Mouse (Mus musculus): Measurements from ENCODE around the gene Rapgef6.

The Rapgef6 gene

GRCm38 (mm10) chr11:54522529-54523430 lies at the start of gene Rapgef6:
Rapgef6 (plus strand) TSS chr11:54522847.
- DNase-seq (ENCODE audit: low spot score) = peak; percentile 96

GRCm38 (mm10) chr11:54478414-54478813 lies 44.2 kb upstream of the Rapgef6 start:
- no peak for DNase-seq (ENCODE audit: low spot score)

GRCm38 (mm10) chr11:54486041-54486440 lies 36.6 kb upstream of the Rapgef6 start:
- no peak for DNase-seq (ENCODE audit: low spot score)

GRCm38 (mm10) chr11:54491946-54492558 lies 30.6 kb upstream of the Rapgef6 start:
- DNase-seq (ENCODE audit: low spot score) = no peak

GRCm38 (mm10) chr11:54492559-54492958 lies 30.1 kb upstream of the Rapgef6 start:
- no peak for DNase-seq (ENCODE audit: low spot score)

- DNase-seq (ENCODE audit: low spot score) = no peak
These were observed 22.8 kb upstream of the Rapgef6 start for GRCm38 (mm10) chr11:54499838-54500237.

- no peak for DNase-seq (ENCODE audit: low spot score)
These were observed 20.0 kb upstream of the Rapgef6 start for GRCm38 (mm10) chr11:54502546-54503245.

GRCm38 (mm10) chr11:54513584-54513983 lies 9.1 kb upstream of the Rapgef6 start:
- DNase-seq (ENCODE audit: low spot score) = no peak

- no peak for DNase-seq (ENCODE audit: low spot score)
These were observed 619 bp upstream of the Rapgef6 start for GRCm38 (mm10) chr11:54521927-54522528.

GRCm38 (mm10) chr11:54523431-54524001 lies 869 bp downstream of the Rapgef6 start:
- no peak for DNase-seq (ENCODE audit: low spot score)

- DNase-seq (ENCODE audit: low spot score) = no peak
These were observed 5.4 kb downstream of the Rapgef6 start for GRCm38 (mm10) chr11:54528002-54528401.

GRCm38 (mm10) chr11:54530391-54530790 lies 7.7 kb downstream of the Rapgef6 start:
- peak; percentile 33 for DNase-seq (ENCODE audit: low spot score)

- no peak for DNase-seq (ENCODE audit: low spot score)
These were observed 8.3 kb downstream of the Rapgef6 start for GRCm38 (mm10) chr11:54530916-54531315.

- no peak for DNase-seq (ENCODE audit: low spot score)
These were observed 11.2 kb downstream of the Rapgef6 start for GRCm38 (mm10) chr11:54533834-54534233.

GRCm38 (mm10) chr11:54534871-54535270 lies 12.2 kb downstream of the Rapgef6 start:
- peak; percentile 13 for DNase-seq (ENCODE audit: low spot score)

- DNase-seq (ENCODE audit: low spot score) = no peak
These were observed 16.4 kb downstream of the Rapgef6 start for GRCm38 (mm10) chr11:54539031-54539430.

- no peak for DNase-seq (ENCODE audit: low spot score)
These were observed 16.8 kb downstream of the Rapgef6 start for GRCm38 (mm10) chr11:54539486-54539885.

- DNase-seq (ENCODE audit: low spot score) = no peak
These were observed 17.7 kb downstream of the Rapgef6 start for GRCm38 (mm10) chr11:54540328-54540727.

- DNase-seq (ENCODE audit: low spot score) = no peak
These were observed 19.8 kb downstream of the Rapgef6 start for GRCm38 (mm10) chr11:54542414-54542813.

- DNase-seq (ENCODE audit: low spot score) = no peak
These were observed 32.3 kb downstream of the Rapgef6 start for GRCm38 (mm10) chr11:54554970-54555369.

GRCm38 (mm10) chr11:54562761-54563160 lies 40.1 kb downstream of the Rapgef6 start:
- no peak for DNase-seq (ENCODE audit: low spot score)

- no peak for DNase-seq (ENCODE audit: low spot score)
These were observed 45.3 kb downstream of the Rapgef6 start for GRCm38 (mm10) chr11:54567959-54568358.
